Mouse (Mus musculus) bone marrow macrophage, adult 2 months (primary cell): ENCODE data around the gene Zer1.

Experiments used
- CTCF ChIP-seq: IDR thresholded peaks from 2 replicates; pipeline ENCODE4 v1.5.1; 2012; ENCODE audit warnings: low read depth, mild to moderate bottlenecking, low read length, moderate library complexity
- POLR2A ChIP-seq: IDR thresholded peaks from 2 replicates; pipeline ENCODE4 v1.6.1; 2012; ENCODE audit warnings: mild to moderate bottlenecking, low read depth, low read length, borderline replicate concordance

DNA sequence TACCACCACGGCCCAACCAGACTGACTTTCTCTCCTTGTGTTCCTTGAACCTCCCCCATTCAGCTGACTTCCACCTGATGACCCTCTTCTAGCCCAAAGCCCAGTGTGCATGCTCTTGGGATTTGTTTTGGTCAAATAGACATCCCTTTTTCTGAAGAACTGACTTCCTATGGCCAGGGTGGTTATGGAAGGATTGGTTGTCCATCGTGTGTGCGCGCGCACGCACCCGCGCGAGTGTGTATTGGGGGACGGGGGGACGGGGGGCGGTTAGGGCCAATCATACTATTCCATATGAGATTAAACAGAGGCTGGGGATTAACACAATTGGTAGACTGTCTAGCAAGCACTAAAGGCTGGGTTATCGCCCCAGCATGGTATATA is 30.2 kb downstream of the Zer1 start:
- TF ChIP-seq CTCF (no peak), POLR2A (no peak)
